Mouse (Mus musculus): ENCODE data around the gene Scyl2.

The Scyl2 gene

GRCm38 (mm10) chr10:89597275-89597674 lies 88.8 kb downstream of the Scyl2 start:
- DNase-seq (ENCODE audit: low read depth in 1 of 2, low spot score in 2 of 2), result no peak

- no peak for DNase-seq (ENCODE audit: low read depth in 1 of 2, low spot score in 2 of 2)
Observed at GRCm38 (mm10) chr10:89595935-89596334, 90.2 kb downstream of the Scyl2 start.

- DNase-seq (ENCODE audit: low read depth in 1 of 2, low spot score in 2 of 2), result no peak
Observed at GRCm38 (mm10) chr10:89595514-89595913, 90.6 kb downstream of the Scyl2 start.

DNA sequence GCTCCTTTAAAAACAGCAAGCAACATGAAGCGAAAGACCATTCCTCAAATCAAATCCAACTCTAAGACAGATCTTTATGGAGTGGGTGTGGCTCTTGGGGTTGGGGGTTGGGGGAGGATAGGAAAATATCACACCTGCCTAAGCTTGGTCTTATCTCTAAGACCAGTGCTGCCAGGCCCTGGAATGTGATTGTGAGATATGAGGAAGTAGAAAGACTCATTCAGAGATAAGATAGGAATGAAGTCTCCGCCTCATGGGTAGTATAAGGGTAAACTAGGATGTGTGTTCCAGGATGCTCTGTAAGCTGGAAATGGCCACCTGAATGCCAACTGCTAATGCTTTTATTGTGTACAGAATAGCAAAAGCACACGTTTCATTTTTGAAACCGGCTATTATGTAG lies 91.8 kb downstream of the Scyl2 start:
- DNase-seq (ENCODE audit: low read depth in 1 of 2, low spot score in 2 of 2), result no peak

GRCm38 (mm10) chr10:89592797-89593196 lies 93.3 kb downstream of the Scyl2 start:
- no peak for DNase-seq (ENCODE audit: low read depth in 1 of 2, low spot score in 2 of 2)

DNA sequence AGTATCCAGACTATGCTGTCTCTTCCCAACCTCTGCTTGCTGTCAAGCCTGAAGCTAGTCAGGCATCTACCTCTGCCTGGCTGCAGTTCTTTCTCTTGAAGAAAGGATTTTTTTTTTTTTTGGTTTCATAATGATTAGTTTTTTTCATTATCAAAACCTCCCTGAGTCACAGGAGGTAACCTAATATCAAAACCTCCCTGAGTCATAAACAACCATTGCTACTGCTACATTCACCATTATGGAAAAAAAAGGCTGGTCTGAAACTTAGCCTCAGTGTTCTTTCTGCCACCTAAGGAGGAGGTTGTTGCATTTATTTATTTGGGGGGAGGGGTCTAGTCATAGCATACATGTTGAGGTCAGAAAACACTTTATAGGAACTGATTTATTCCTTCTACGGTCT lies 96.2 kb downstream of the Scyl2 start:
- no peak for DNase-seq (ENCODE audit: low read depth in 1 of 2, low spot score in 2 of 2)

Measured in monocyte, adult 2 months (primary cell).